8 mouse cellular contexts compared by ENCODE assay signal in genomic region chr11:103267346-103268219, GRCm38 (mm10). TPM values are rescaled to one million over a fixed set of nuclear protein-coding genes. Genes with fewer than 3 reads are reported as not detected.
DNase-seq lines count a peak whose midpoint lies in the region; ATAC-seq and TF ChIP-seq lines count a peak whose summit lies in the region.

TSS of gene Map3k14 (minus strand) at chr11:103267472.

- H3K4me3 ChIP-seq in E14TG2a.4 (replicated peaks; ENCODE audit: low read length), result peak within 1 kb of the TSS; percentile 88
- peak within 1 kb of the TSS; percentile 69 for H3K4me3 ChIP-seq in forebrain, embryonic 12.5 days (replicated peaks)
- peak within 1 kb of the TSS; percentile 62 for H3K4me3 ChIP-seq in heart, postnatal 0 days (ENCODE audit: low read depth, low read length)
- peak within 1 kb of the TSS; percentile 67 for H3K4me3 ChIP-seq in liver, embryonic 16.5 days (ENCODE audit: low read depth, low read length)
- peak within 1 kb of the TSS; percentile 59 for H3K4me3 ChIP-seq in neural tube, embryonic 13.5 days
- H3K4me3 ChIP-seq in testis, adult 2 months (ENCODE audit: control insufficient read depth, low read depth, low read length), result peak within 1 kb of the TSS; percentile 81

- H3K36me3 ChIP-seq in E14TG2a.4 (ENCODE audit: insufficient read depth, low read length), result no peaks in the 10 kb centered on the region
- no peaks in the 10 kb centered on the region for H3K36me3 ChIP-seq in forebrain, embryonic 12.5 days (replicated peaks)
- no peaks in the 10 kb centered on the region for H3K36me3 ChIP-seq in heart, postnatal 0 days (replicated peaks; ENCODE audit: control insufficient read depth, insufficient read depth, low read length)
- H3K36me3 ChIP-seq in liver, embryonic 16.5 days (ENCODE audit: control insufficient read depth, insufficient read depth), result no peaks in the 10 kb centered on the region
- no peaks in the 10 kb centered on the region for H3K36me3 ChIP-seq in neural tube, embryonic 13.5 days
- no peaks in the 10 kb centered on the region for H3K36me3 ChIP-seq in testis, adult 2 months (ENCODE audit: control insufficient read depth, insufficient read depth, low read length)

- WGBS in forebrain, embryonic 12.5 days, result 1% methylated on average over 55 of the region's 55 CpGs
- 1% methylated on average over 53 of the region's 55 CpGs for WGBS in heart, postnatal 0 days
- WGBS in liver, embryonic 16.5 days (ENCODE audit: insufficient replicate concordance), result 1% methylated on average over 55 of the region's 55 CpGs
- WGBS in neural tube, embryonic 13.5 days, result under 1% methylated on average over 54 of the region's 55 CpGs

- H3K4me2 ChIP-seq in forebrain, embryonic 12.5 days, result peak within 1 kb of the TSS; percentile 67
- peak within 1 kb of the TSS; percentile 88 for H3K4me2 ChIP-seq in heart, postnatal 0 days (ENCODE audit: low read depth, low read length)
- H3K4me2 ChIP-seq in liver, embryonic 16.5 days (ENCODE audit: low read depth, low read length), result peak within 1 kb of the TSS; percentile 95
- H3K4me2 ChIP-seq in neural tube, embryonic 13.5 days, result peak within 1 kb of the TSS; percentile 73

- ATAC-seq in forebrain, embryonic 12.5 days (ENCODE audit: low FRiP score), result peak; percentile 98
- peak; percentile 97 for ATAC-seq in heart, postnatal 0 days (ENCODE audit: insufficient read depth, low read depth)
- ATAC-seq in liver, embryonic 16.5 days (ENCODE audit: low read depth), result peak; percentile 96
- ATAC-seq in neural tube, embryonic 13.5 days (ENCODE audit: low read depth), result peak; percentile 98

- H3K27ac ChIP-seq in forebrain, embryonic 12.5 days, result peak within 1 kb of the TSS; percentile 94
- peak within 1 kb of the TSS; percentile 81 for H3K27ac ChIP-seq in heart, postnatal 0 days (ENCODE audit: low read depth)
- peak within 1 kb of the TSS; percentile 60 for H3K27ac ChIP-seq in liver, embryonic 16.5 days (ENCODE audit: low read length)
- peak within 1 kb of the TSS; percentile 89 for H3K27ac ChIP-seq in neural tube, embryonic 13.5 days (replicated peaks)
- H3K27ac ChIP-seq in testis, adult 2 months (ENCODE audit: control insufficient read depth, insufficient read depth, low read depth, low read length), result peak within 1 kb of the TSS; percentile 83

- peak; percentile 68 for TF ChIP-seq POLR2A in testis, adult 2 months (IDR thresholded peaks at IDR 0.05; ENCODE audit: control insufficient read depth, low read depth, low read length)

- H3K9me3 ChIP-seq in E14TG2a.4 (ENCODE audit: low read length), result no peaks in the 10 kb centered on the region
- no peaks in the 10 kb centered on the region for H3K9me3 ChIP-seq in forebrain, embryonic 12.5 days
- no peaks in the 10 kb centered on the region for H3K9me3 ChIP-seq in heart, postnatal 0 days (replicated peaks; ENCODE audit: control insufficient read depth, low read length)
- no peaks in the 10 kb centered on the region for H3K9me3 ChIP-seq in liver, embryonic 16.5 days (replicated peaks; ENCODE audit: control insufficient read depth, low read length)
- H3K9me3 ChIP-seq in neural tube, embryonic 13.5 days, result no peaks in the 10 kb centered on the region

- DNase-seq in c-Kit-positive CD71-positive TER-119-positive erythroid progenitor cells, embryonic 14.5 days (ENCODE audit: low spot score), result peak; percentile 93
- DNase-seq in heart, postnatal 0 days (ENCODE audit: low spot score), result peak; percentile 100
- DNase-seq in kidney, postnatal 4 days, result peak; percentile 100

- TF ChIP-seq CTCF in E14TG2a.4 (conservative IDR thresholded peaks at IDR 0.05; ENCODE audit: low read length), result no peak
- TF ChIP-seq CTCF in heart, postnatal 0 days (IDR thresholded peaks at IDR 0.05; ENCODE audit: low read depth), result 0 out of 2 replicates have a peak, but pooled peaks have one; percentile 0
- TF ChIP-seq CTCF in testis, adult 2 months (IDR thresholded peaks at IDR 0.05; ENCODE audit: control insufficient read depth, insufficient read depth, insufficient replicate concordance, low read depth, low read length), result no peak

- H3K27me3 ChIP-seq in E14TG2a.4 (ENCODE audit: insufficient read depth, low read length), result peaks cover 19% of the 10 kb centered on the region
- H3K27me3 ChIP-seq in forebrain, embryonic 12.5 days, result no peaks in the 10 kb centered on the region
- no peaks in the 10 kb centered on the region for H3K27me3 ChIP-seq in heart, postnatal 0 days (ENCODE audit: control insufficient read depth, insufficient read depth, low read length)
- H3K27me3 ChIP-seq in liver, embryonic 16.5 days (ENCODE audit: control insufficient read depth, insufficient read depth, low read depth, low read length), result no peaks in the 10 kb centered on the region
- H3K27me3 ChIP-seq in neural tube, embryonic 13.5 days, result no peaks in the 10 kb centered on the region
- H3K27me3 ChIP-seq in testis, adult 2 months (ENCODE audit: control insufficient read depth, insufficient read depth, low read length), result no peaks in the 10 kb centered on the region

- peak within 1 kb of the TSS; percentile 76 for H3K9ac ChIP-seq in forebrain, embryonic 12.5 days
- peak within 1 kb of the TSS; percentile 68 for H3K9ac ChIP-seq in heart, postnatal 0 days (replicated peaks; ENCODE audit: low read depth, low read length)
- peak within 1 kb of the TSS; percentile 60 for H3K9ac ChIP-seq in liver, embryonic 16.5 days (ENCODE audit: low read depth, low read length)
- H3K9ac ChIP-seq in neural tube, embryonic 13.5 days, result peak within 1 kb of the TSS; percentile 81

- H3K4me1 ChIP-seq in E14TG2a.4 (replicated peaks; ENCODE audit: low read depth, low read length), result peaks cover 31% of the 10 kb centered on the region
- H3K4me1 ChIP-seq in forebrain, embryonic 12.5 days, result peaks cover 51% of the 10 kb centered on the region
- H3K4me1 ChIP-seq in heart, postnatal 0 days (ENCODE audit: control insufficient read depth, insufficient read depth), result peaks cover 24% of the 10 kb centered on the region
- peaks cover 13% of the 10 kb centered on the region for H3K4me1 ChIP-seq in liver, embryonic 16.5 days (ENCODE audit: control insufficient read depth, low read depth, low read length)
- H3K4me1 ChIP-seq in neural tube, embryonic 13.5 days (replicated peaks), result peaks cover 54% of the 10 kb centered on the region
- H3K4me1 ChIP-seq in testis, adult 2 months (ENCODE audit: control insufficient read depth, insufficient read depth, low read length), result peaks cover 9% of the 10 kb centered on the region

- no peak for TF ChIP-seq EP300 in heart, postnatal 0 days (IDR thresholded peaks at IDR 0.05; ENCODE audit: low read depth)

RNA-seq across cellular contexts. Expression of gene Map3k14, which starts in this region (rescaled TPM):
- 4.6 and 4.7 TPM in 2 replicates for polyA plus RNA-seq in forebrain, embryonic 12.5 days (2016; fragmentation: Nextera tagmentation; extraction: Ambion mirVana)
- 4.4 and 9.4 TPM in 2 replicates for total RNA-seq in heart, postnatal 0 days (2014; rRNA removed; ENCODE audit: low replicate concordance)
- 1.3 and 1.4 TPM in 2 replicates for polyA plus RNA-seq in heart, postnatal 0 days (2015; fragmentation: Nextera tagmentation; extraction: Ambion mirVana)
- 0.56 and 0.64 TPM in 2 replicates for polyA plus RNA-seq in liver, embryonic 16.5 days (2015; fragmentation: Nextera tagmentation; extraction: Ambion mirVana)
- polyA plus RNA-seq in neural tube, embryonic 13.5 days (2015; fragmentation: Nextera tagmentation; extraction: Ambion mirVana), result 3.5 and 4.7 TPM in 2 replicates
- 2.4 and 5.2 TPM in 2 replicates for polyA plus RNA-seq in testis, adult 2 months (2012; rRNA removed)

Comparison
In these comparisons a context has a peak if more than half of its experiments do, and no peak if none do; other contexts are left out.
1. Peak in every context shown above with its lines: DNase-seq, ATAC-seq, H3K4me3 ChIP-seq and H3K27ac ChIP-seq.
2. Peak in ATAC-seq, H3K4me3 ChIP-seq, H3K27ac ChIP-seq, H3K9ac ChIP-seq and H3K4me2 ChIP-seq in liver, embryonic 16.5 days; RNA of the gene not detected or under 1 TPM.